Mouse (Mus musculus) stomach, postnatal 0 days (tissue): ENCODE measurements around the gene Acot7.

Experiments
- CTCF ChIP-seq: IDR thresholded peaks from 2 replicates; pipeline ENCODE4 v1.5.1; 2016; ENCODE audit warnings: antibody characterized with exemption, low read depth, mild to moderate bottlenecking, moderate library complexity
- EP300 ChIP-seq: optimal IDR thresholded peaks from 2 replicates; pipeline ENCODE3; 2016; ENCODE audit warnings: antibody characterized with exemption

GRCm38 (mm10) chr4:152263512-152264176, 85.7 kb downstream of the Acot7 start:
- no peak for TF ChIP-seq CTCF
- no peak for TF ChIP-seq EP300
